ENCODE assay signal across 8 mouse cellular contexts in the genomic region with DNA sequence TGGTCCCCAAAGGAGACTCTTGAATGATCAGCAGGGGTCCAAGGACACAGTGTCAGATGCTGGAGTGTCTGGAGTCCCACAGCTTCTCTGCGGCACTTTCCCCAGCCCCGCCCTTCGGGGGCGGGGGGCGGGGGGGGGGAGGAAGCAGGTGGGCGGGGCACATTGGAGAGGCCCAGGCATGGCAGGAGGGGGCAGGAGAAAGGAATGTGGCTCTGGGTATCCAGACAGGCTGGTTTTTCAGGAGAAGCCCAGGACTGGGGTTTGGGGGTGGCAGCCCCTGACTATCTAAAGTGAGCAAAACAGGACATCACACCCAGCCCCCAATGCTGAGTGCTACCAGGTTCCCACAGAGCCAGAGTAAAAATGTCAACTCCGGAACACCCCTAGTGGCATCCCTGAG. TPM values are rescaled to one million over a fixed set of nuclear protein-coding genes. Genes with fewer than 3 reads are reported as not detected.
DNase-seq lines count a peak whose midpoint lies in the region; ATAC-seq and TF ChIP-seq lines count a peak whose summit lies in the region.
"Had no signal": no experiment of that assay in that cellular context is flagged by ENCODE, and none has a peak within 500 bp of the region (broad histone marks: within the 10 kb centered on the region; RNA-seq: fewer than 3 reads in every experiment).

No protein-coding gene starts in this region.

- H3K27me3 ChIP-seq in kidney, postnatal 0 days (ENCODE audit: insufficient read depth, low read length), result no peaks in the 10 kb centered on the region
- H3K27me3 ChIP-seq in kidney, embryonic 14.5 days (ENCODE audit: control insufficient read depth, insufficient read depth, low read length), result no peaks in the 10 kb centered on the region
- H3K27me3 ChIP-seq in G1E (ENCODE audit: insufficient read depth, low read length), result no peaks in the 10 kb centered on the region
- no peaks in the 10 kb centered on the region for H3K27me3 ChIP-seq in liver, embryonic 11.5 days (replicated peaks; ENCODE audit: control insufficient read depth, insufficient read depth, low read length)

- no peaks in the 10 kb centered on the region for H3K9me3 ChIP-seq in kidney, postnatal 0 days (replicated peaks; ENCODE audit: low read length)
- no peaks in the 10 kb centered on the region for H3K9me3 ChIP-seq in kidney, embryonic 14.5 days (ENCODE audit: control insufficient read depth, low read length)
- no peaks in the 10 kb centered on the region for H3K9me3 ChIP-seq in G1E (replicated peaks)
- H3K9me3 ChIP-seq in liver, embryonic 11.5 days (ENCODE audit: control insufficient read depth, low read length), result no peaks in the 10 kb centered on the region

- H3K27ac ChIP-seq in kidney, postnatal 0 days, result peak overlapping the region; percentile 54; the same call in 1 of the 2 replicates
- H3K27ac ChIP-seq in kidney, embryonic 14.5 days (ENCODE audit: low read depth, low read length), result no peak overlapping the region; the same call in 1 of the 2 replicates
- H3K27ac ChIP-seq in liver, embryonic 11.5 days (ENCODE audit: low read depth, low read length), result no peak overlapping the region

- DNase-seq in kidney, postnatal 0 days (ENCODE audit: low spot score), result peak; percentile 30
- DNase-seq in G1E (ENCODE audit: low spot score), result no peak
- no peak for DNase-seq in liver, embryonic 11.5 days (ENCODE audit: low spot score)
- no peak for DNase-seq in c-Kit-positive CD71-positive TER-119-positive erythroid progenitor cells, embryonic 14.5 days (ENCODE audit: low spot score)
- DNase-seq in left cerebral cortex, adult 8-10 months (ENCODE audit: low spot score in 2 of 2), result no peak
- DNase-seq: thymus, adult 2 months had no signal

- peaks cover 58% of the 10 kb centered on the region for H3K4me1 ChIP-seq in kidney, postnatal 0 days (replicated peaks; ENCODE audit: insufficient read depth, low read length)
- H3K4me1 ChIP-seq in kidney, embryonic 14.5 days (ENCODE audit: control insufficient read depth, insufficient read depth, low read length), result peaks cover 29% of the 10 kb centered on the region
- H3K4me1 ChIP-seq in G1E (ENCODE audit: insufficient read depth, low read depth, low read length), result peaks cover 87% of the 10 kb centered on the region
- peaks cover 61% of the 10 kb centered on the region for H3K4me1 ChIP-seq in liver, embryonic 11.5 days (replicated peaks; ENCODE audit: control insufficient read depth, insufficient read depth, low read length)

- no peak overlapping the region for H3K4me3 ChIP-seq in kidney, postnatal 0 days (replicated peaks; ENCODE audit: low read depth, low read length)
- no peak overlapping the region for H3K4me3 ChIP-seq in kidney, embryonic 14.5 days (ENCODE audit: low read length)
- H3K4me3 ChIP-seq in G1E (ENCODE audit: low read depth, low read length), result peak overlapping the region; percentile 8; the same call in 1 of the 2 replicates
- H3K4me3 ChIP-seq in liver, embryonic 11.5 days (ENCODE audit: low read depth, low read length), result 0 out of 2 replicates have a peak overlapping the region, but pooled peaks have one; percentile 21

- H3K36me3 ChIP-seq in kidney, postnatal 0 days (ENCODE audit: insufficient read depth, low read length), result no peaks in the 10 kb centered on the region
- H3K36me3 ChIP-seq in kidney, embryonic 14.5 days (ENCODE audit: control insufficient read depth, insufficient read depth, low read length), result no peaks in the 10 kb centered on the region
- peaks cover 82% of the 10 kb centered on the region for H3K36me3 ChIP-seq in G1E (replicated peaks)
- no peaks in the 10 kb centered on the region; the same call in 1 of the 2 replicates for H3K36me3 ChIP-seq in liver, embryonic 11.5 days (ENCODE audit: control insufficient read depth, insufficient read depth, low read length)

- no peak for TF ChIP-seq CTCF in kidney, postnatal 0 days (IDR thresholded peaks at IDR 0.05; ENCODE audit: low read depth)
- TF ChIP-seq CTCF in G1E (IDR thresholded peaks at IDR 0.05; ENCODE audit: low read depth, low read length), result no peak

- ATAC-seq in kidney, postnatal 0 days (replicated peaks; ENCODE audit: low FRiP score, low read depth), result 0 out of 2 replicates have a peak, but pooled peaks have one; percentile 11
- ATAC-seq in kidney, embryonic 14.5 days (ENCODE audit: low FRiP score, low TSS enrichment), result no peak
- ATAC-seq in G1E (ENCODE audit: extremely low read depth, insufficient number of reproducible peaks, low FRiP score, poor library complexity, severe bottlenecking), result no peak
- ATAC-seq in common myeloid progenitor, adult 5-6 weeks (replicated peaks; ENCODE audit: low read depth, poor library complexity, severe bottlenecking), result 0 out of 2 replicates have a peak, but pooled peaks have one; percentile 6
- peak; percentile 57 for ATAC-seq in liver, embryonic 11.5 days (replicated peaks; ENCODE audit: low FRiP score)

- no peak overlapping the region for H3K9ac ChIP-seq in kidney, postnatal 0 days (ENCODE audit: low read depth, low read length)
- no peak overlapping the region for H3K9ac ChIP-seq in kidney, embryonic 14.5 days (ENCODE audit: low read depth, low read length)
- H3K9ac ChIP-seq in liver, embryonic 11.5 days (ENCODE audit: low read depth, low read length), result peak overlapping the region; percentile 7; the same call in 1 of the 2 replicates

- 9% methylated on average over 4 of the region's 7 CpGs for WGBS in kidney, postnatal 0 days
- WGBS in kidney, embryonic 14.5 days, result 23% methylated on average over 7 of the region's 7 CpGs
- WGBS in liver, embryonic 11.5 days, result 12% methylated on average over 7 of the region's 7 CpGs

- no peak overlapping the region for H3K4me2 ChIP-seq in kidney, postnatal 0 days (ENCODE audit: low read length)
- H3K4me2 ChIP-seq in kidney, embryonic 14.5 days (replicated peaks; ENCODE audit: low read depth, low read length), result no peak overlapping the region
- peak overlapping the region; percentile 41 for H3K4me2 ChIP-seq in liver, embryonic 11.5 days

RNA-seq across cellular contexts. Expression of a gene that starts 8.1 kb away (rescaled TPM):
- 9.6 and 10.5 TPM in 2 replicates for polyA plus RNA-seq in kidney, postnatal 0 days (2015; fragmentation: Nextera tagmentation; extraction: Ambion mirVana)
- 10.6 and 14.8 TPM in 2 replicates for polyA plus RNA-seq in kidney, embryonic 14.5 days (2014; fragmentation: Nextera tagmentation; extraction: Ambion mirVana)
- total RNA-seq in G1E (2014; fragmentation: Nextera tagmentation) (24.7 and 34.2 TPM in 2 replicates), G1E (2017) (18.0 and 18.1 TPM in 2 replicates)
- polyA plus RNA-seq in G1E (2012), result 34.8 and 37.4 TPM in 2 replicates
- 16.2 and 22.3 TPM in 2 replicates for total RNA-seq in common myeloid progenitor, adult 5-6 weeks (2017)
- polyA plus RNA-seq in liver, embryonic 11.5 days (2014; fragmentation: Nextera tagmentation; extraction: Ambion mirVana), result 17.7 and 19.2 TPM in 2 replicates
- total RNA-seq in left cerebral cortex, adult 8-10 months (2022), result 10 to 100 TPM; 16.2 to 32.0 (median 20.3) TPM

RNA-seq across cellular contexts. Expression of a gene that starts 18.3 kb away (rescaled TPM):
- 14.2 and 15.1 TPM in 2 replicates for polyA plus RNA-seq in kidney, postnatal 0 days (2015; fragmentation: Nextera tagmentation; extraction: Ambion mirVana)
- polyA plus RNA-seq in kidney, embryonic 14.5 days (2014; fragmentation: Nextera tagmentation; extraction: Ambion mirVana), result 26.6 and 42.0 TPM in 2 replicates
- 138 and 172 TPM in 2 replicates for total RNA-seq in G1E (2014; fragmentation: Nextera tagmentation)
- total RNA-seq in G1E (2017), result 150 and 154 TPM in 2 replicates
- 161 and 170 TPM in 2 replicates for polyA plus RNA-seq in G1E (2012)
- 102 and 139 TPM in 2 replicates for total RNA-seq in common myeloid progenitor, adult 5-6 weeks (2017)
- 25.1 and 33.5 TPM in 2 replicates for polyA plus RNA-seq in liver, embryonic 11.5 days (2014; fragmentation: Nextera tagmentation; extraction: Ambion mirVana)
- total RNA-seq in left cerebral cortex, adult 8-10 months (2022), result 100 to 1,000 TPM; 102 to 111 (median 109) TPM

RNA-seq across cellular contexts. Expression of a gene that starts 41.2 kb away (rescaled TPM):
- polyA plus RNA-seq in kidney, postnatal 0 days (2015; fragmentation: Nextera tagmentation; extraction: Ambion mirVana), result 936 and 986 TPM in 2 replicates
- polyA plus RNA-seq in kidney, embryonic 14.5 days (2014; fragmentation: Nextera tagmentation; extraction: Ambion mirVana), result 519 and 582 TPM in 2 replicates
- total RNA-seq in G1E (2014; fragmentation: Nextera tagmentation) (248 and 258 TPM in 2 replicates), G1E (2017) (81.9 and 82.7 TPM in 2 replicates)
- polyA plus RNA-seq in G1E (2012), result 1,539 and 1,678 TPM in 2 replicates
- 52.3 and 60.0 TPM in 2 replicates for total RNA-seq in common myeloid progenitor, adult 5-6 weeks (2017)
- 482 and 514 TPM in 2 replicates for polyA plus RNA-seq in liver, embryonic 11.5 days (2014; fragmentation: Nextera tagmentation; extraction: Ambion mirVana)
- total RNA-seq in left cerebral cortex, adult 8-10 months (2022), result 100 to 1,000 TPM; 306 to 342 (median 330) TPM

RNA-seq across cellular contexts. Expression of a gene that starts 43.4 kb away (rescaled TPM):
- 4.7 and 6.4 TPM in 2 replicates for polyA plus RNA-seq in kidney, postnatal 0 days (2015; fragmentation: Nextera tagmentation; extraction: Ambion mirVana)
- polyA plus RNA-seq in kidney, embryonic 14.5 days (2014; fragmentation: Nextera tagmentation; extraction: Ambion mirVana), result 8.1 and 8.4 TPM in 2 replicates
- total RNA-seq in G1E (2014; fragmentation: Nextera tagmentation) (67.2 and 74.4 TPM in 2 replicates), G1E (2017) (3.7 and 5.5 TPM in 2 replicates)
- 66.6 and 73.9 TPM in 2 replicates for polyA plus RNA-seq in G1E (2012)
- total RNA-seq in common myeloid progenitor, adult 5-6 weeks (2017), result 0.41 and 0.73 TPM in 2 replicates
- 2.8 and 3.1 TPM in 2 replicates for polyA plus RNA-seq in liver, embryonic 11.5 days (2014; fragmentation: Nextera tagmentation; extraction: Ambion mirVana)
- total RNA-seq in left cerebral cortex, adult 8-10 months (2022), result 100 to 1,000 TPM; 328 to 363 (median 358) TPM

RNA-seq across cellular contexts. Expression of a gene that starts 50.3 kb away (rescaled TPM):
- polyA plus RNA-seq in kidney, postnatal 0 days (2015; fragmentation: Nextera tagmentation; extraction: Ambion mirVana), result 901 and 946 TPM in 2 replicates
- polyA plus RNA-seq in kidney, embryonic 14.5 days (2014; fragmentation: Nextera tagmentation; extraction: Ambion mirVana), result 552 and 641 TPM in 2 replicates
- 274 and 290 TPM in 2 replicates for total RNA-seq in G1E (2014; fragmentation: Nextera tagmentation)
- total RNA-seq in G1E (2017), result 767 and 808 TPM in 2 replicates
- 1,138 and 1,173 TPM in 2 replicates for polyA plus RNA-seq in G1E (2012)
- total RNA-seq in common myeloid progenitor, adult 5-6 weeks (2017), result 451 and 481 TPM in 2 replicates
- 761 and 762 TPM in 2 replicates for polyA plus RNA-seq in liver, embryonic 11.5 days (2014; fragmentation: Nextera tagmentation; extraction: Ambion mirVana)
- total RNA-seq in left cerebral cortex, adult 8-10 months (2022), result 100 to 1,000 TPM; 472 to 551 (median 538) TPM

Comparison
In these comparisons a context has a peak if more than half of its experiments do, and no peak if none do; other contexts are left out.
1. ATAC-seq: peak in kidney, postnatal 0 days (single experiment), common myeloid progenitor, adult 5-6 weeks (single experiment) and liver, embryonic 11.5 days (single experiment); none in kidney, embryonic 14.5 days (single experiment) and G1E (single experiment).
2. H3K4me3 ChIP-seq: peak in G1E (single experiment) and liver, embryonic 11.5 days (single experiment); none in kidney, postnatal 0 days (single experiment) and kidney, embryonic 14.5 days (single experiment).